Mouse (Mus musculus) liver, adult 2 months (tissue): ENCODE results near the gene Itpr2.

Source experiments
- CTCF ChIP-seq: fragments of 200-500 bp; IDR thresholded peaks from 2 replicates; pipeline ENCODE4 v1.5.1; 2011; ENCODE audit warnings: low read depth, low read length, control low read depth
- POLR2A ChIP-seq: fragments of 200-500 bp; IDR thresholded peaks from 2 replicates; pipeline ENCODE4 v1.6.1; 2011; ENCODE audit warnings: low read length, control low read depth; ENCODE audit not compliant: insufficient read depth; ENCODE audit errors: extremely low read depth

DNA sequence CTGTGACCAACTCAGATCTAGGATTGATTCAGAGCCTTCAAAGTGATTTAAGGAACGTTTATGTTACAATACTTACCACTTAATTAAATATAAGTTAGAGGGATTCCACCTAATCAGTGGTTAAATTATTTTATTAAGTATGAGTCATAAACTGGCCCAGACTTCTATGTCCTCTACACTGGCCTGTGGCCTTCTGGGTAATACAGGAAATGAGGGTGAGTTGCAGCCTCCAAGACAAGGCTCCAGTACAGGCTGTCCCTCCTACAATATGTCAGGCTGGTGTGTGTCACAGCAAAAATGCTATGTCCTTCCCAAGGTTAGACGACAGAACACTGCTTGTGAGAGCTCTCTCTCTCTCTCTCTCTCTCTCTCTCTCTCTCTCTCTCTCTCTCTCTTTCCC, 130.5 kb downstream of the Itpr2 start:
- TF ChIP-seq CTCF (no peak), POLR2A (no peak)
